Comparison of ENCODE assay signal across 7 mouse cellular contexts in the genomic region with DNA sequence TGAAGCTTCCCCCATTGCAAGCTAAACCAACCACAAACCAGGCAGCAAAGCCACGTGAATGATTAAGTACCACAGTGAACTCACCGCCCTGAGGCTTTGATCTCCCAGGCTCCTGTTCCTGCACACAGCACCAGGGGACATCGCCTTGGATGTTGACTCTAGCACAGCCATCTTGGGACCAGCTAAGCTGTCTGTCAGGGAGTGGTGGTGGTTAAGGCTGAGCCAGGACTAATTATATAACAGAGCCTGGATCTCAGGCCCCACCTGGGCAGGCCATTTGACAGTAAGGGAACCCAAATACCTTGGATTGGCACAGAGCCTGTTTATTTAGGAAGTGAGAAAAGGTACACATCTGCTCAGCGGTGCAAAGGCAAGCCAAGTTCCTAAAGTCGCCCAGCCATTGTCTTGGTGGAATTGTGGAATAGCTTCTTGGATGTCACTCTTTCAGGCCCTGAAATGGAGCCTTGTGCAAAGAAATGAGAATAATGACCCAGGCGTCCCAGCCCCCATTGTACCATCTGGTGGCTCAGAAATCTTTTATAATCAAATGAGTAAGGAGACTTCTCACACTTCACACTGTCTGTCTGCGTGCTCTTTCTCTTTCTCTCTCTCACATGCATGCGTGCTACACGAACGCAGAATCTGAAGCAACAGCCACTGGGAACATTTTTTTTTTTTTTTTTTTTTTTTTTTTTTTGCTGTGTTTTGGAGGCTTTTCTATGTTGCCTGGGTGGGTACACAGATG. TPM values are rescaled to one million over a fixed set of nuclear protein-coding genes. Genes with fewer than 3 reads are reported as not detected.
DNase-seq lines count a peak whose midpoint lies in the region; ATAC-seq and TF ChIP-seq lines count a peak whose summit lies in the region.

No protein-coding gene starts in this region.

- no peak for ATAC-seq in midbrain, postnatal 0 days (ENCODE audit: low FRiP score)
- peak; percentile 44; the same call in 1 of the 2 replicates for ATAC-seq in forebrain, embryonic 13.5 days
- peak; percentile 17; the same call in 1 of the 2 replicates for ATAC-seq in stomach, embryonic 16.5 days (ENCODE audit: insufficient read depth, low FRiP score)

- no peak overlapping the region for H3K9ac ChIP-seq in midbrain, postnatal 0 days (replicated peaks; ENCODE audit: low read length, poor library complexity, severe bottlenecking)
- no peak overlapping the region for H3K9ac ChIP-seq in forebrain, embryonic 13.5 days
- no peak overlapping the region for H3K9ac ChIP-seq in stomach, embryonic 16.5 days (ENCODE audit: low read length)

- H3K4me1 ChIP-seq in midbrain, embryonic 10.5 days: peaks cover 46% of the 10 kb centered on the region
- H3K4me1 ChIP-seq in midbrain, postnatal 0 days (ENCODE audit: insufficient read depth, low read length): no peaks in the 10 kb centered on the region
- peaks cover 32% of the 10 kb centered on the region for H3K4me1 ChIP-seq in forebrain, embryonic 13.5 days
- peaks cover 55% of the 10 kb centered on the region for H3K4me1 ChIP-seq in limb, embryonic 10.5 days
- H3K4me1 ChIP-seq in stomach, embryonic 16.5 days (ENCODE audit: control insufficient read depth, insufficient read depth, low read length): peaks cover 54% of the 10 kb centered on the region

- H3K27ac ChIP-seq in midbrain, embryonic 10.5 days (replicated peaks): peak overlapping the region; percentile 63
- H3K27ac ChIP-seq in midbrain, postnatal 0 days (ENCODE audit: low read depth, low read length): no peak overlapping the region; the same call in 1 of the 2 replicates
- peak overlapping the region; percentile 54 for H3K27ac ChIP-seq in forebrain, embryonic 13.5 days
- H3K27ac ChIP-seq in limb, embryonic 10.5 days: peak overlapping the region; percentile 72
- H3K27ac ChIP-seq in stomach, embryonic 16.5 days (ENCODE audit: low read length): peak overlapping the region; percentile 83

- H3K4me3 ChIP-seq in midbrain, embryonic 10.5 days: no peak overlapping the region
- no peak overlapping the region for H3K4me3 ChIP-seq in midbrain, postnatal 0 days (ENCODE audit: low read depth, low read length)
- no peak overlapping the region for H3K4me3 ChIP-seq in forebrain, embryonic 13.5 days
- H3K4me3 ChIP-seq in limb, embryonic 10.5 days: no peak overlapping the region
- no peak overlapping the region for H3K4me3 ChIP-seq in stomach, embryonic 16.5 days (replicated peaks; ENCODE audit: low read length)

- H3K9me3 ChIP-seq in midbrain, embryonic 10.5 days (replicated peaks): no peaks in the 10 kb centered on the region
- no peaks in the 10 kb centered on the region for H3K9me3 ChIP-seq in midbrain, postnatal 0 days (ENCODE audit: low read length)
- H3K9me3 ChIP-seq in forebrain, embryonic 13.5 days (replicated peaks): no peaks in the 10 kb centered on the region
- no peaks in the 10 kb centered on the region for H3K9me3 ChIP-seq in limb, embryonic 10.5 days (replicated peaks)
- no peaks in the 10 kb centered on the region for H3K9me3 ChIP-seq in stomach, embryonic 16.5 days (replicated peaks; ENCODE audit: control insufficient read depth, low read length)

- H3K27me3 ChIP-seq in midbrain, embryonic 10.5 days (ENCODE audit: low read depth, poor library complexity, severe bottlenecking): no peaks in the 10 kb centered on the region
- no peaks in the 10 kb centered on the region for H3K27me3 ChIP-seq in midbrain, postnatal 0 days (ENCODE audit: insufficient read depth, low read length)
- no peaks in the 10 kb centered on the region for H3K27me3 ChIP-seq in forebrain, embryonic 13.5 days
- H3K27me3 ChIP-seq in limb, embryonic 10.5 days (ENCODE audit: low read depth, poor library complexity, severe bottlenecking): no peaks in the 10 kb centered on the region
- no peaks in the 10 kb centered on the region for H3K27me3 ChIP-seq in stomach, embryonic 16.5 days (ENCODE audit: control insufficient read depth, insufficient read depth, low read length)

- no peak for TF ChIP-seq CTCF in midbrain, postnatal 0 days (IDR thresholded peaks at IDR 0.05)

- no peak for DNase-seq in midbrain, embryonic 10.5 days (ENCODE audit: low spot score)
- no peak for DNase-seq in midbrain, postnatal 0 days (ENCODE audit: low spot score)
- DNase-seq in limb, embryonic 10.5 days (ENCODE audit: low spot score): peak; percentile 47
- DNase-seq in heart, adult 18-20 months: no peak
- DNase-seq in left cerebral cortex, adult 11 months (ENCODE audit: low spot score): no peak

- WGBS in midbrain, embryonic 10.5 days: 70% methylated on average over 10 of the region's 10 CpGs
- WGBS in midbrain, postnatal 0 days: 59% methylated on average over 10 of the region's 10 CpGs
- WGBS in forebrain, embryonic 13.5 days: 39% methylated on average over 7 of the region's 10 CpGs
- WGBS in limb, embryonic 10.5 days: 72% methylated on average over 10 of the region's 10 CpGs
- WGBS in stomach, embryonic 16.5 days: 56% methylated on average over 10 of the region's 10 CpGs

- no peak overlapping the region for H3K4me2 ChIP-seq in midbrain, postnatal 0 days (ENCODE audit: low read depth, low read length, poor library complexity, severe bottlenecking)
- no peak overlapping the region for H3K4me2 ChIP-seq in forebrain, embryonic 13.5 days
- H3K4me2 ChIP-seq in stomach, embryonic 16.5 days (ENCODE audit: low read depth, low read length): no peak overlapping the region

- no peaks in the 10 kb centered on the region; the same call in 1 of the 2 replicates for H3K36me3 ChIP-seq in midbrain, embryonic 10.5 days
- no peaks in the 10 kb centered on the region for H3K36me3 ChIP-seq in midbrain, postnatal 0 days (ENCODE audit: insufficient read depth, low read length)
- H3K36me3 ChIP-seq in forebrain, embryonic 13.5 days (ENCODE audit: poor library complexity, severe bottlenecking): no peaks in the 10 kb centered on the region
- no peaks in the 10 kb centered on the region for H3K36me3 ChIP-seq in limb, embryonic 10.5 days
- no peaks in the 10 kb centered on the region for H3K36me3 ChIP-seq in stomach, embryonic 16.5 days (ENCODE audit: control insufficient read depth, insufficient read depth, low read length)

RNA-seq across cellular contexts. Expression of gene Hpcal1, which starts 36.1 kb away (rescaled TPM):
- polyA plus RNA-seq in midbrain, embryonic 10.5 days (2016; fragmentation: Nextera tagmentation; extraction: Ambion mirVana): 41.0 and 41.9 TPM in 2 replicates
- 75.0 and 94.0 TPM in 2 replicates for total RNA-seq in midbrain, postnatal 0 days (2014; rRNA removed)
- polyA plus RNA-seq in midbrain, postnatal 0 days (2015; fragmentation: Nextera tagmentation; extraction: Ambion mirVana): 139 and 149 TPM in 2 replicates
- 31.4 and 37.0 TPM in 2 replicates for polyA plus RNA-seq in forebrain, embryonic 13.5 days (2015; fragmentation: Nextera tagmentation; extraction: Ambion mirVana)
- 34.2 and 35.3 TPM in 2 replicates for polyA plus RNA-seq in limb, embryonic 10.5 days (2016; fragmentation: Nextera tagmentation; extraction: Ambion mirVana)
- polyA plus RNA-seq in stomach, embryonic 16.5 days (2015; fragmentation: Nextera tagmentation; extraction: Ambion mirVana): 64.1 and 72.2 TPM in 2 replicates
- total RNA-seq in heart, adult 18-20 months (2021): 10 to 100 TPM; 18.7 to 20.6 TPM
